Mouse (Mus musculus): ENCODE results near the gene Sh2b3. TPM values are rescaled to one million over a fixed set of nuclear protein-coding genes. Genes with fewer than 3 reads are reported as not detected.

Gene Sh2b3
- polyA plus RNA-seq, 1 experiment from 2014 or later, result 12.9 TPM

DNA sequence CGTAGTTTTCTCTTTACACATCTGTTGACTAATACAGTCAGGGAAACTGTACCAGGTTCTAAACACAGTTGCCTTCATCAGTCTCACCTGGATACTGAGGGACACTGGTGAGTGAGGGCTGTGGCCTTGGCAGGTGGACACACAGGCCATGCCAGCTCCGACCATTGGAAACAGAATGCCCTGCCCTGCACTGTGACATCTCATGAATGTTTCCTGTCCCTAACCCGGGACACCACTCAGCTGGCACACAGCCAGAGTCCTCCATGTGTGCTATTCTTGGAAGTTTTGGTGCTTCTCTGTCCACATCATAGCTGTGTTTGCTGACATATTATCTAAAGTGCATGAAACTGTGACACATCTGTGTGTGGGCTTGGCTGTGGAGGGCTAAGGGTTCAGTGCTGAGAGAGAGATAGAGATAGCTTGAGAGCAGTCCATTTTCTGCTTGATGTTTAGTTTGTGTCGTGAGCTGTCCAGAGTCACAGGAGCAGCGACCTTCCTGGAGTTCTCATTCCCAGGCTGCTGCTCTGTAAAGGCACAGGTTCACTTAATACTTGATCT, 27.7 kb downstream of the Sh2b3 start:
- 84% methylated on average over 5 of the region's 5 CpGs for WGBS
- Histone ChIP-seq H3K4me2 (replicated peaks) (no peak overlapping the region), H3K9me3 (no peaks in the 10 kb centered on the region), H3K4me1 (no peaks in the 10 kb centered on the region), H3K36me3 (peaks cover 50% of the 10 kb centered on the region), H3K27me3 (replicated peaks) (no peaks in the 10 kb centered on the region), H3K9ac (no peak overlapping the region), H3K4me3 (no peak overlapping the region), H3K27ac (no peak overlapping the region)
- no peak for ATAC-seq (ENCODE audit: low FRiP score, low read depth)

DNA sequence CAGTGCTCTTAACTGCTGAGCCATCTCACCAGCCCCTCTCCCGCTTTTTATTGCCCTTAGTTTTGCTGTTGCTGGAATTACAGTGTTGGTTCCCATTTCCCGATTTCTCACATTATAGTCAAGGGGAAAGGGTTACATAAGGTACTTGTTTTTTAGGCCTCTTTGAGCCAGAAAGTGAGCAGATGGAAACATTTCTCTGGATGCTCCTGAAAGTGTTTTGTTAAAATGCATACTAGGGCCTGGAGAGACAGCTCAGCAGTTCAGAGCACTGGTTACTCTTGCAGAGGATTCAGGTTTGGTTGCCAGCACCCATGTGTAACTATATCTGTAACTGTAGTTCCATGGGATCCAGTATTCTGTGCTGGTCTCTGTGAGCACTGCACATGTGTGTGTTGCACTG, 29.2 kb downstream of the Sh2b3 start:
- 84% methylated on average over 2 of the region's 2 CpGs for WGBS
- no peak for ATAC-seq (ENCODE audit: low FRiP score, low read depth)
- H3K27ac ChIP-seq, result no peak overlapping the region
- no peaks in the 10 kb centered on the region for H3K27me3 ChIP-seq (replicated peaks)
- no peaks in the 10 kb centered on the region for H3K9me3 ChIP-seq
- H3K9ac ChIP-seq, result no peak overlapping the region
- H3K4me1 ChIP-seq, result no peaks in the 10 kb centered on the region
- no peak overlapping the region for H3K4me2 ChIP-seq (replicated peaks)
- no peak overlapping the region for H3K4me3 ChIP-seq
- H3K36me3 ChIP-seq, result peaks cover 52% of the 10 kb centered on the region

DNA sequence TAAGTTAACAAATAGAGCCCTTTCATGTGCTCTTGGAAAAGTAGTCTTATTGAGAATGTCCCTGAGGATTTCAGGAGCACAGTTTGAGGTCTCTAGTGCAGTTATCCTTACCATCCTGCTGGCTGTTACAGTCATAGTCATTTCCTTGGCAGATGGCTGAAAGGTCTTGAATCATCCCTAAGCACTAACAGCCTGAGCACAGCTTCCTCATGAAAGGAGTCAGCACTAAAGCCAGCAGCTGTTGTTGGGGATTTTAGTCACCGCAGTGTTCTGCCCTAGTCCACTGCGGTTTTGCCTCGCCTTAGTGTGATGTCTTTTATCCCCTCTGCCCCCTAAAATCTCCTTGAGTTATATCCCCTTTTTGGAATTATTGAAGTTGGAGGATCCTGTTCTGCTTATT, 30.3 kb downstream of the Sh2b3 start:
- no peak for ATAC-seq (ENCODE audit: low FRiP score, low read depth)
- Histone ChIP-seq H3K9ac (no peak overlapping the region), H3K4me2 (replicated peaks) (no peak overlapping the region), H3K27ac (no peak overlapping the region), H3K4me3 (no peak overlapping the region), H3K36me3 (peaks cover 51% of the 10 kb centered on the region), H3K27me3 (replicated peaks) (no peaks in the 10 kb centered on the region), H3K4me1 (no peaks in the 10 kb centered on the region), H3K9me3 (no peaks in the 10 kb centered on the region)
- 72% methylated on average over 3 of the region's 3 CpGs for WGBS

DNA sequence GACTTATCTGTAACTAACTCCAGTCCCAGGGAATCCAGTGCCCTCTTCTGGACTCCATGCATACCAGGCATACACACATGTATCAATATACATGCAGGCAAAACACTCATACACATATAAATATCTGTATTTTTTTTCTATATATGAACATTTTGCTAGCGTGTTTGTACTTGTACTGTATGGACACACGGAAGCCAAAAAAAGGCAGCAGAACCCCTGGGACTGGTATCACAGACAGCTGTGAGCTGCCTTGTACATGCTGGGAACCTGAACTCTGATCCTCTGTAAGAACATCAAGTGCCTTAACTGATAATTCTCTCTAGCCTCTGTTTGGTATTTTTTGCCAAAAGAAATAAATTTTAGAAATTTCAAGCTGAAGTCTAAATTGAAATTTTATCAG, 39.0 kb downstream of the Sh2b3 start:
- Histone ChIP-seq H3K27me3 (replicated peaks) (no peaks in the 10 kb centered on the region), H3K27ac (no peak overlapping the region), H3K9me3 (no peaks in the 10 kb centered on the region), H3K9ac (no peak overlapping the region), H3K36me3 (peaks cover 82% of the 10 kb centered on the region), H3K4me2 (replicated peaks) (no peak overlapping the region), H3K4me1 (no peaks in the 10 kb centered on the region), H3K4me3 (no peak overlapping the region)
- 98% methylated on average over 2 of the region's 2 CpGs for WGBS
- ATAC-seq (ENCODE audit: low FRiP score, low read depth), result no peak

DNA sequence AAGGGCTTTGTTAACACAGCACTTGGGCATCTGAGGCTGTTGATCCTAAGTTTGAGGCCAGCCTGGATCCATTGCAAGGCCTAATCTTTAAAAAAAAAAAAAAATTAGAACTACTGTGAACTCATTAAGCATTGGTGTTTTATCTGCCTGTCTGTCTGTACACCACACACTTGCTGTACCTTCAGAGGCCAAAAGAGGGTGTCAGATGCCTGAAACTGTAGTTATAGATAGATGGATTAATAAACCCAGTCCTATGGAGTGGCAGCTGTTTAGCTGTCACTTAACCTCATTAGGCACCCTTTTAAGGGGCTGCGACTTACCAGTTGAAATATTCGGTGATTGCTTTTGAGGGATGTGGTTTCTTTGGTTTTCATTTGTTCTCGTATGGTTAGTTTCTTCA, 41.6 kb downstream of the Sh2b3 start:
- Histone ChIP-seq H3K9ac (no peak overlapping the region), H3K4me1 (no peaks in the 10 kb centered on the region), H3K27me3 (replicated peaks) (no peaks in the 10 kb centered on the region), H3K27ac (no peak overlapping the region), H3K9me3 (no peaks in the 10 kb centered on the region), H3K4me2 (replicated peaks) (no peak overlapping the region), H3K4me3 (no peak overlapping the region), H3K36me3 (peaks cover 74% of the 10 kb centered on the region)
- WGBS, result 82% methylated on average over 3 of the region's 3 CpGs
- no peak for ATAC-seq (ENCODE audit: low FRiP score, low read depth)

DNA sequence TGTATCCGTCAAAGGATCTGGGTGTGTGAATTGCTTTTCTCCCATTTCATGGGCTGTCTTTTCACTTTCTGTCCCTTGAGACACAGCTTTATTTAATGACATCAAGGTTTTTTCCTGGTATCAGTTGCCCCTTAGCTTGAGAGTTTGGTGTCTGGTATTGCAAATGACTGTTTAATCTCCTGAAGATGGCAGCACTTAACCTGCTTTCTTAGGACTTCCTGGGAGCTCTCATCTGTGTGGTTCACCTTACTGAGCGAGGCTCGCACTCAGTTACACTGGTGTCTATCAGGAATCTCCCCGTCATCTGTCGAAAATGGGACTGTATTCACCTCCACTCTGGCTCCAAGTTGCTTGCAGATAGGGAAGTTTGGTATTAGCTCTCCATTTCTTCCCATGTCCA, 46.4 kb downstream of the Sh2b3 start:
- H3K36me3 ChIP-seq, result peaks cover 65% of the 10 kb centered on the region
- 93% methylated on average over 5 of the region's 5 CpGs for WGBS

DNA sequence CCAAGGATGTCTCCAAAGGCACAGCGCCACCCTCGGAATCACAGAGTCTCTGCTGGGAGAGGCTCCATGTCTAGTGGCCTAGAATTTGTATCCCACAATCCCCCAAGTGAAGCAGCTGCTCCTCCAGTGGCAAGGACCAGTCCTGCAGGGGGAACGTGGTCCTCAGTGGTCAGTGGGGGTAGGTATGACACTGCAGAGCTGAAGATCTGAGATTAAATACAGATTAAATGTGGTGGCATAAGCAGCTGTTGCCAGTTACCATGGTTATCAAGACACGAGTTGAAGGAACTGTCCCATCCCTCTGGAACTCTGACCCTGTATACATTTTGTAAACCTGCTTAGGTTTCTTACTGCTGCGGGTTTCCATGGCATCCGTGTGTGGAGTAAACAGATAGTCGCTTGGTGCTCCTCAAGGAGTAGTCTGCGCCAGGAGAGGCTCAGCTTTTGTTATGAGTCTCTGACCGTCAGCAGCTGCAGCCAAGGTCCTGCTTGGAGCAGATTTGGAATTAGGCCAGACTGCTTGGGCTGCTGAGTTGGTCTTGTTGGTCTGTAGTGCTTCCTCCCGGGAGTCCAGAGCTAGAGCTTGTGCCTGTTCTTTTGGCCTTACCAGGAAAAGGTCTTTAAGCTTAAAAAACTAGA, 53.5 kb downstream of the Sh2b3 start:
- Histone ChIP-seq H3K9me3 (no peaks in the 10 kb centered on the region), H3K4me1 (no peaks in the 10 kb centered on the region), H3K4me2 (replicated peaks) (no peak overlapping the region), H3K27me3 (replicated peaks) (no peaks in the 10 kb centered on the region), H3K27ac (no peak overlapping the region), H3K4me3 (no peak overlapping the region), H3K9ac (no peak overlapping the region), H3K36me3 (peaks cover 55% of the 10 kb centered on the region)
- WGBS, result 85% methylated on average over 10 of the region's 10 CpGs
- no peak for ATAC-seq (ENCODE audit: low FRiP score, low read depth)

More for the DNA sequence above, 46.4 kb downstream of the Sh2b3 start:
- Histone ChIP-seq H3K4me3 (no peak overlapping the region), H3K27ac (no peak overlapping the region), H3K9ac (no peak overlapping the region), H3K4me2 (replicated peaks) (no peak overlapping the region), H3K9me3 (no peaks in the 10 kb centered on the region), H3K4me1 (no peaks in the 10 kb centered on the region), H3K27me3 (replicated peaks) (no peaks in the 10 kb centered on the region)
- ATAC-seq (ENCODE audit: low FRiP score, low read depth), result no peak

DNA sequence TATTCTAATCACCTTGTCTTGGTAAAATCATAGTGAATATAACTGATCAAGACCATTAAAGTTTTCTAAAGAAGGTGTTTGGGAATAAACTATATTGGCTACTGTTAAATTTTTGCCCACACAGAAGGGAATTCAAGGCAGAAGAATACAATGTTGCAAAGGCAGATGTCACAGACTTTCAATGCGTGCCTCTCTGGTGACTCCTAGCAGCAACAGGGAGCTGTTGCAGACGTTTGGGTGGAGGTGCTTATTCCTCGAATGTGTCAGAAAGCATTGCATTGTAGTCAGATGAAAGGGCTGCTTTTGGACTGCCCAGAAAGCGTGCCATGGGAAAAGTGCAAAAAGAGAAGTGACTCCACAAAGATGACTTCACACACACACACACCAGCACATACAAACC, 55.0 kb downstream of the Sh2b3 start:
- peaks cover 58% of the 10 kb centered on the region for H3K36me3 ChIP-seq
- no peak overlapping the region for H3K4me2 ChIP-seq (replicated peaks)
- no peaks in the 10 kb centered on the region for H3K4me1 ChIP-seq
- H3K27me3 ChIP-seq (replicated peaks), result no peaks in the 10 kb centered on the region
- WGBS, result 67% methylated on average over 4 of the region's 4 CpGs
- H3K4me3 ChIP-seq, result no peak overlapping the region
- H3K9ac ChIP-seq, result no peak overlapping the region
- no peaks in the 10 kb centered on the region for H3K9me3 ChIP-seq
- ATAC-seq (ENCODE audit: low FRiP score, low read depth), result no peak
- no peak overlapping the region for H3K27ac ChIP-seq

DNA sequence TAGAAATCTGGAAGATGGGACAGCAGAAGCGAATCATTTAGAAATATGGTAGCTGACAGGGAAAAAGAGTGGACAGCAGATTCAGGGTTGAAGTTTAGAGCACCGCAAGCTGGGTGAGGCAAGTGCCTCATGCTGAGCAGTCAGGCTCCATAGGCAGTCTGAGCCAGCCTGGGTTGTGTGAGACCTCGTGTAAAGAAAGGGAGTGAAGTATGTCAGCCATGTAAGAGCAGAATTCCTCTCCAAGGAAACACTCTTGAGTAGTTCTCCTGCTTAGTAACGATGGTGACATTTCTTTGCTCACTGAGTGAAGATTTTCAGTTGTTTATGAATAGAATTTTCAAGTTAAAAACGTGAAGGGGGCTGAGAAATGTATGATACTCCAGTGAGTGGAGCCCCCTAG, 57.3 kb downstream of the Sh2b3 start:
- no peaks in the 10 kb centered on the region for H3K4me1 ChIP-seq

DNA sequence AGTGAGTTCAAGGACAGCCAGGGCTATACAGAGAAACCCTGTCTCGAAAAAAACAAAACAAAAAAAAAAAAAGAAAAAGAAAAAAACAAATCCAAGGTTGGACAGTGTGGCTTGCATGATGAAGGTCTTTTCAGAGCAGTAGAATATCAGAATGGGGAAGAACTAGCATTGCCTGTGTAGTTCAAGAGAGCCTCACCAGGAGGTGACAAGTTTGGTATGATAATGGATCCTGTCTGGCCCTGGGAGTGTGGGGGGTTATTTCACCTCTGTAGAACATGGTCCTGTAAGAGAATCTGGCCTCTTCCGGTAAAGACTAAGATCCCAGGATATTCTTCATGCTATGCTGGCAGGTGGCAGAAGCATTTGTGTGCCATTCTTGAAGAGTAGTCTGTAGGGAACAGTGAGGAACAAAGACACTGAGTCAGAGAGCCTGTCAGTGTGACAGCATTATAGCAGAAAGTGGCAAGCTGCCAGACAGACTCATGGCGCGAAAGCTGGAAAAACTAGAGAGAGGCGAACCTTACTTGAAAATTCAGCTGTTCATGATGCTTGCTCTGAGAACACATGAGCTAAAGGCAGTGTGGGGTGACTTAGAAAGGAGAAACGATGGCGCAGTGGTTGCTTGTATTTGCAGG, 58.8 kb downstream of the Sh2b3 start:
- no peak overlapping the region for H3K4me2 ChIP-seq (replicated peaks)
- no peak overlapping the region for H3K27ac ChIP-seq
- H3K4me3 ChIP-seq, result no peak overlapping the region
- no peaks in the 10 kb centered on the region for H3K27me3 ChIP-seq (replicated peaks)
- no peak overlapping the region for H3K9ac ChIP-seq
- peaks cover 52% of the 10 kb centered on the region for H3K36me3 ChIP-seq
- H3K4me1 ChIP-seq, result no peaks in the 10 kb centered on the region
- WGBS, result 75% methylated on average over 7 of the region's 7 CpGs
- ATAC-seq (ENCODE audit: low FRiP score, low read depth), result no peak
- H3K9me3 ChIP-seq, result no peaks in the 10 kb centered on the region

More for the DNA sequence above, 57.3 kb downstream of the Sh2b3 start:
- Histone ChIP-seq H3K9ac (no peak overlapping the region), H3K27ac (no peak overlapping the region), H3K36me3 (peaks cover 54% of the 10 kb centered on the region), H3K27me3 (replicated peaks) (no peaks in the 10 kb centered on the region), H3K4me2 (replicated peaks) (no peak overlapping the region), H3K9me3 (no peaks in the 10 kb centered on the region), H3K4me3 (no peak overlapping the region)
- WGBS, result 86% methylated on average over 5 of the region's 5 CpGs
- ATAC-seq (ENCODE audit: low FRiP score, low read depth), result no peak

DNA sequence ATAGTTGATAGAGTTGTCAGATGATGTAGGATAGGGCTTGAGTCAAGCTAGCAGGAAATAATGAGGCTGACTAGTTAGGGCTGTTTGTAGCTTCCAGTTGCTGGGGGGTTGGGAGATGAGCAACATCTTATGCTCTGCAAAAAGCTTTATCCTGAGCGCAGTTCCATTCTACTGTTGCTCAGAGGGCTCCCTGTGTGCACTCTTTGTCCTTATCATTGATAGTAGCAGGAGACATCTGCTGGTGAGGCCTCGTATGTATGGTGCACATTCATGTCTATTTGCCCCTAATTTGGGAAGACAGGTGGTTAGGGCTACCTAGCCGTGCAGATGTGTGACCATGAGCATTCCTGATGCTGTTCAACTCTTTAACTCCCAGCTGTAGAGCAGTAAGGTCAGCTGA, 65.8 kb downstream of the Sh2b3 start:
- no peaks in the 10 kb centered on the region for H3K9me3 ChIP-seq
- H3K9ac ChIP-seq, result no peak overlapping the region
- no peaks in the 10 kb centered on the region for H3K4me1 ChIP-seq
- no peak overlapping the region for H3K4me2 ChIP-seq (replicated peaks)
- no peak overlapping the region for H3K27ac ChIP-seq
- no peak overlapping the region for H3K4me3 ChIP-seq
- WGBS, result 92% methylated on average over 3 of the region's 3 CpGs
- no peak for ATAC-seq (ENCODE audit: low FRiP score, low read depth)
- H3K36me3 ChIP-seq, result peaks cover 38% of the 10 kb centered on the region
- no peaks in the 10 kb centered on the region for H3K27me3 ChIP-seq (replicated peaks)

DNA sequence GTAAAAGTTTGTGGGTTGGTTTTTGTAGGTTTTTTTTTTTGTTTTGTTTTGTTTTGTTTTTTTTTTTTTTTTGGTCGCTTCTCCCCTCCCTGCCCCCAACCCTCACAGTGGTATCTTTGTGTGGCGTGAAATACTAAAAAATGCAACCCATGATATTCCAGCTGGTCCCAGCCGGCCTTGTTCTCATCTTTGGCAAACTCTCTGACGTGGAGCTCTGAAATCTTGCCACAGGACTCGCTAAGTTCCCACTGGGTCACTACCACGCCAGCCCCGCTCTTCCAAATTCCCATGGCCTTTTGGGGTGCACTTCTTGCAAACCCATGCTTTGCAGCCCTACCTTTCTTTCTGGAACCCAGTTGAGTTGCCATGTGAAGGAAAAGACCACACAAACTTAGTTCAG, 67.6 kb downstream of the Sh2b3 start:
- no peaks in the 10 kb centered on the region for H3K4me1 ChIP-seq
- H3K4me2 ChIP-seq (replicated peaks), result no peak overlapping the region
- H3K9ac ChIP-seq, result no peak overlapping the region
- H3K27ac ChIP-seq, result no peak overlapping the region
- H3K9me3 ChIP-seq, result no peaks in the 10 kb centered on the region
- peaks cover 23% of the 10 kb centered on the region for H3K36me3 ChIP-seq
- no peaks in the 10 kb centered on the region for H3K27me3 ChIP-seq (replicated peaks)
- no peak for ATAC-seq (ENCODE audit: low FRiP score, low read depth)
- WGBS, result 93% methylated on average over 7 of the region's 7 CpGs
- no peak overlapping the region for H3K4me3 ChIP-seq

DNA sequence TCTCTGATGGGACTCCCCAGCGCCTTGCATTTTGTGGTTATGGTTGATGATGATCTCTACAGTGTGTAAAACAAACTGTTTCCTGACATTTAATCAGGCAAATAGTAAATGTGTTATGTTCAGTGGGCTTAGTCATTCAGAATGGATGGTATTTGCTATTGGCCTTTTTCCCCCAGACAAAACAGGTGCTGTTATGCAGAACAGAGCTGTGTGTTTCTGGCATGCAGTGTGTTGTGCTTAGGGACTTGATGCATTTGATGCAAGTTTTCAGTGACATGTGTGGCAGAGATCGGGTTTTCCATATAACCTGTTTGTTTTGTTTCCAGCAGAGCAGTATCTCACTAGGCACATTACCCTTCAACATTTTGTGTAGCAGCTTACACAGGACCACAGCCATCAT, 69.9 kb downstream of the Sh2b3 start:
- Histone ChIP-seq H3K4me2 (replicated peaks) (no peak overlapping the region), H3K4me3 (no peak overlapping the region), H3K9ac (no peak overlapping the region), H3K4me1 (no peaks in the 10 kb centered on the region), H3K36me3 (peaks cover 8% of the 10 kb centered on the region), H3K27me3 (replicated peaks) (no peaks in the 10 kb centered on the region), H3K27ac (no peak overlapping the region), H3K9me3 (no peaks in the 10 kb centered on the region)
- ATAC-seq (ENCODE audit: low FRiP score, low read depth), result no peak
- 91% methylated on average over 2 of the region's 2 CpGs for WGBS

Measured in neural tube, embryonic 12.5 days (tissue).